Mouse (Mus musculus) lung, postnatal 0 days (tissue): ENCODE measurements around the gene Tpm4. TPM values are rescaled to one million over a fixed set of nuclear protein-coding genes. Genes with fewer than 3 reads are reported as not detected.
"Not testable (repeated sequence)": the region's sequence is repeated elsewhere in the genome, so short reads cannot be mapped to it uniquely, and the experiment has no call there.

Experiments used
- ATAC-seq: fragments of 200-750 bp; cut with Nextera tagmentation; 2 replicates; pipeline ENCODE4 v1.8.0; 2017; ENCODE audit warnings: moderate library complexity
- DNase-seq: peaks from one replicate; pipeline ENCODE4 v3.0.0-alpha.2; 2016; ENCODE audit warnings: low spot score
- H3K27ac ChIP-seq: fragments of 300-500 bp; sonication (generic); 2 replicates; pipeline ENCODE4 v1.5.1; 2014; ENCODE audit warnings: antibody characterized with exemption, mild to moderate bottlenecking, low read length, mixed read lengths
- H3K27me3 ChIP-seq: fragments of 300-500 bp; sonication (generic); replicated peaks from 2 replicates; pipeline ENCODE4 v1.6.1; 2014; ENCODE audit warnings: low read length, mixed read lengths; ENCODE audit not compliant: insufficient read depth
- H3K36me3 ChIP-seq: fragments of 300-500 bp; sonication (generic); 2 replicates; pipeline ENCODE4 v1.6.1; 2014; ENCODE audit warnings: low read length, mixed read lengths; ENCODE audit not compliant: insufficient read depth
- H3K4me1 ChIP-seq: fragments of 300-500 bp; sonication (generic); 2 replicates; pipeline ENCODE4 v1.6.1; 2014; ENCODE audit warnings: antibody characterized with exemption, low read depth, low read length, mixed read lengths; ENCODE audit not compliant: insufficient read depth
- H3K4me2 ChIP-seq: fragments of 300-500 bp; sonication (generic); replicated peaks from 2 replicates; pipeline ENCODE4 v1.6.1; 2014; ENCODE audit warnings: low read depth, mild to moderate bottlenecking, low read length, moderate library complexity, mixed read lengths
- H3K4me3 ChIP-seq: fragments of 300-500 bp; sonication (generic); 2 replicates; pipeline ENCODE4 v1.5.1; 2014; ENCODE audit warnings: low read depth, low read length
- H3K9ac ChIP-seq: fragments of 300-500 bp; sonication (generic); replicated peaks from 2 replicates; pipeline ENCODE4 v1.6.1; 2014; ENCODE audit warnings: low read depth, mild to moderate bottlenecking
- H3K9me3 ChIP-seq: fragments of 300-500 bp; sonication (generic); 2 replicates; pipeline ENCODE4 v1.6.1; 2016; ENCODE audit warnings: low read length, mixed read lengths
- CTCF ChIP-seq: IDR thresholded peaks from 2 replicates; pipeline ENCODE4 v1.5.1; 2016; ENCODE audit warnings: antibody characterized with exemption, mild to moderate bottlenecking
- EP300 ChIP-seq: IDR thresholded peaks from 2 replicates; pipeline ENCODE4 v1.6.1; 2016; ENCODE audit warnings: antibody characterized with exemption, mild to moderate bottlenecking, control low read depth
- WGBS: fragments of 180-500 bp; shearing (Covaris S2); extraction: QIAGEN DNeasy Blood & Tissue Kit; methylation state at CpG from one replicate; pipeline ENCODE4 v1.1.7; 2014; 5-methylcytosine and 5-hydroxymethylcytosine counted together
- polyA plus RNA-seq: library from polyadenylated mRNA; unstranded; fragments of >200 nt; fragmentation: Nextera tagmentation; extraction: Ambion mirVana; gene quantifications from 2 replicates; pipeline ENCODE4 v1.2.1, GENCODE M21; 2015

Gene Tpm4
- polyA plus RNA-seq, 1 experiment from 2014 or later: 585 TPM

DNA sequence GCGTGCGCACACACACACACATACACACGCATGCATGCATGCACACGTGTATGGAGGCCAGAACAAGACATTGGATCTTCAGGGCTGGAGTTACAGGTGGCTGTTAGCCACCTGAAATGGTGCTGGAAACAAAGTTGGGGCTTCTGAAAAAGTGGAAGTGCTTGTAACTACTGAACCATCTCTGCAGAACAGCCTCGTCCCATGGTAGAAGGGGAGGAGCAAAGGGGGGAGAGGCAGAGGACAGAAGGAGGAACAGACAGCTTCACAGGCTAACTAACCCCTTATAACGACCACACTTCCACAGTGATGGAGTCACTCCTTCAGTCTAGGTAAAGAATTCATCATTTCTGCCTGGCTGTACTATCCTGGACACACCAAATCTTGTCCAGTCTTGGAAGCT lies 23.9 kb upstream of the Tpm4 start:
- DNase-seq: no peak
- Histone ChIP-seq H3K4me1 (no peaks in the 10 kb centered on the region), H3K4me3 (no peak overlapping the region), H3K36me3 (no peaks in the 10 kb centered on the region), H3K27me3 (no peaks in the 10 kb centered on the region), H3K9ac (no peak overlapping the region), H3K9me3 (no peaks in the 10 kb centered on the region), H3K4me2 (no peak overlapping the region), H3K27ac (no peak overlapping the region)
- TF ChIP-seq CTCF (no peak), EP300 (no peak)
- 74% methylated on average over 6 of the region's 6 CpGs for WGBS
- ATAC-seq: no peak

DNA sequence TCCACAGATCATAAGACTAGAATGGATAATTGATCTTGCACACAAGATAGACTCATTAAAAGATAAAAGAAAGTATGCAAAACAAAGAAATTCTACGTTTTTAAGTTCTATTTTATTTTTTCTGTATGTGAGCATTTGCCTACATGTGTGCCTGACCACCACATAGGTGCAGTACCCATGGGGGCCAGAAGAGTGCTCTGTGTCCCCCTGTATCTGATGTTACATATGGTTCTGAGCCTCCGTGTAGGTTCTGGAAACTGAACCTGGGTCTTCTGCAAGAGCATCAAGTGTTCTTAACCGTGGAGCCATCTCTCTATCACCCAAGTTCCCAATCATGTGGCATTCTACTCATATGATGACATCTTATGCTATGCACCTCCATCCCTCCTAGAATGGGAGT lies 22.3 kb upstream of the Tpm4 start:
- Histone ChIP-seq H3K4me2 (no peak overlapping the region), H3K9me3 (no peaks in the 10 kb centered on the region), H3K27ac (no peak overlapping the region), H3K36me3 (no peaks in the 10 kb centered on the region), H3K9ac (no peak overlapping the region), H3K4me1 (no peaks in the 10 kb centered on the region), H3K4me3 (no peak overlapping the region), H3K27me3 (no peaks in the 10 kb centered on the region)
- TF ChIP-seq EP300 (no peak), CTCF (peak; percentile 18; the same call in 1 of the 2 replicates)
- DNase-seq (no peak), ATAC-seq (no peak)
- WGBS: 66% methylated on average over 3 of the region's 3 CpGs

DNA sequence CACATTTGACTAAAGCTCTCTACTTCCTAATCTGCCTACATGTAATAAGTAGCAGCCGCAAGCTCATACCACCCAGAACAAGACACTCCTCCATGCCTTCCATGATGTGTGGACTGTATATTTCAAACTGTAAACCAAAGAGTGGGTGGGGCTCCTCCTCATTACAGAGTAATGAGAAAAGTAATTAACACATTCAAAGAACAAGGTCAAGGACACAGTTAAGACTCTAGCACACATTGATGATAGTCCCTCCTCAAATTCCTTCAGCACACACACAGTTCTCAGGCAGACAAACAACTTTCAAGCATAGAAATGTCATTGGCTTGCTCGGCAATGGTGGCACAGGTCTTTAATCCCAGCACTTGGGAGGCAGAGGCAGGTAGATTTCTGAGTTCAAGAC lies 19.6 kb upstream of the Tpm4 start:
- no peak for ATAC-seq
- H3K27ac ChIP-seq: no peak overlapping the region

DNA sequence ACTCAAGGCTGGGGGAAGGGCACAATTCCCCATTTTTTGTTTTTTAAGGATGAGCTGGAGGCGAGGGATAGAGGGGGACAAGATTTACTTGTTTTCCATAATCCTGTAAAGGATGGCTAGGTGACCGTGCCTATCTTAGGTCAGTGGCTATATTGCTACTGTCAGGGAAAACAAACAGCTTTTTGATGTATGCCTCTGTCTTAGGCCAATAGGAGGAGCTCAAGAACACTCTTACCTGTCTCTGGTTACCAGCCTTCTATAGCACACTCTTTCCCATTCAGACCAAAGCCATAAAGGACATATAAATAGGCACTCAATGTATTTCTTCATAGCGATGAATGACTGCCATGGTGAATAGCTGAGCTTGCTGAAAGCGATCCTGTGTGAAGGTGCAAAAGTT lies 16.2 kb upstream of the Tpm4 start:
- ATAC-seq (no peak), DNase-seq (peak; percentile 7)
- Histone ChIP-seq H3K4me3 (no peak overlapping the region), H3K27ac (no peak overlapping the region), H3K9me3 (no peaks in the 10 kb centered on the region), H3K4me1 (no peaks in the 10 kb centered on the region), H3K4me2 (no peak overlapping the region), H3K36me3 (no peaks in the 10 kb centered on the region), H3K27me3 (no peaks in the 10 kb centered on the region), H3K9ac (no peak overlapping the region)
- WGBS: 41% methylated on average over 4 of the region's 4 CpGs
- TF ChIP-seq EP300: no peak
- peak; percentile 32 for TF ChIP-seq CTCF

More for the DNA sequence above, 19.6 kb upstream of the Tpm4 start:
- no peak overlapping the region for H3K4me2 ChIP-seq
- no peak for DNase-seq
- no peaks in the 10 kb centered on the region for H3K27me3 ChIP-seq
- no peaks in the 10 kb centered on the region for H3K36me3 ChIP-seq
- H3K4me3 ChIP-seq: no peak overlapping the region
- H3K9me3 ChIP-seq: no peaks in the 10 kb centered on the region
- WGBS: 84% methylated on average over 2 of the region's 2 CpGs
- TF ChIP-seq EP300 (no peak), CTCF (no peak)
- H3K4me1 ChIP-seq: no peaks in the 10 kb centered on the region
- H3K9ac ChIP-seq: no peak overlapping the region

DNA sequence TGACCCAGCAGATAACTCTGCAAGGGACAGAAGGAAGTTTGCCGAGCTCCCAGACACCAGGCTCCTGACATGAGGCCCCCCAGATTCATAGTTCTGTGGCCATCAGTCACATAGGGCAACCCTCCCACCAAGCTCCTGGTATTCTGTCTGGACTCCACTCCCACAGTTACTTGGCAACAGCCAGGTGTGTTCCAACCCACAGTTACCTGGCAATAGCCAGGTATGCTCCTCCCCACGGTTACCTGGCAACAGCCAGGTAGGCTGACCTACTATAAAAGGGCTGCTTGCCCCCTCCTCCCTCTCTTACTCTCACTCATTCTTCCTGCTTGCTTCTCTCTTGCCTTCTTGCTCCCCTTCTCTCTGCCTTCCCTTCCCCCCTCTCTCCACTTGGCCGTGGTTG lies 13.3 kb upstream of the Tpm4 start:
- not testable (repeated sequence) for H3K27me3 ChIP-seq, H3K27ac ChIP-seq, H3K9me3 ChIP-seq, ATAC-seq, H3K4me1 ChIP-seq, H3K36me3 ChIP-seq, H3K4me2 ChIP-seq, H3K4me3 ChIP-seq, H3K9ac ChIP-seq
- 46% methylated on average over 3 of the region's 3 CpGs for WGBS
- peak; percentile 18 for DNase-seq

DNA sequence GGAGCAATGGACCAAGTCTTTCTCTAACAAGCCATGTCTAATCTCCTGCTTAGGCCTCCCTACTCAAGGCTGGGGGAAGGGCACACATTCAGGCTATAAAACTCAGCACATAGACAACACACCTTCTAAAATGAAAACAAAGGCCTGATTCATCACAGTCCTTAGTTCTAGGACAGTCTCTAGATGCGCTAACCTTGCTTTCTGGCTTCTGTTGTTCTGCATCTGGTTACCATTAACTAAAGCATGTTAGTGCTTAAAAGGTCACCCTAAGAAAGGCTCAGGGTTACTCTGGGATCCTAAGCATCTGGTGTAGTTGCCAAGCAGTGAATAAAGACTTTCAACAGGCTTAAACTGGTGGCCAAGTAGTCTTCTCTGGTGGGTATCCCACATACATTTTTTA lies 12.8 kb upstream of the Tpm4 start:
- no peak overlapping the region for H3K27ac ChIP-seq
- TF ChIP-seq EP300 (no peak), CTCF (no peak)

DNA sequence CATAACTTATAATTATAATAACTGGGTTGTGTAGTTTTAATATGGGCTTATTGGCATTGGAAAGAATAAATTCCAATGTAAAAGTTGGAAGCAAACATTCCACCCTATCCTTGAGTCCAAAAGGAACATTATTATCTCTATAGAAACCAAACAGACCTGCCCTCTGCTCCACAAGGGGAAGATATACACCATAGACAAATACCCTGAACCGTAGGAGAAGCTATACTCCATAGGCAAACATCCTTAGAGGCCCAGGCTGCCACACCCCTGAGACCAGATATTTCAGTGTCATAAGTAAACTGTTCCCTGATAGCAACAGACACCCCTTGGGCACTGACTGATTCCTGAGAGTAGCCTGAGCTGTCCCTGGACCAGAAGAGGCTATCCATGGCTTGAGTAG lies 6.9 kb upstream of the Tpm4 start:
- no peaks in the 10 kb centered on the region for H3K27me3 ChIP-seq
- 45% methylated on average over 1 of the region's 1 CpGs for WGBS
- DNase-seq: no peak
- H3K9ac ChIP-seq: no peak overlapping the region
- no peak overlapping the region for H3K27ac ChIP-seq
- no peaks in the 10 kb centered on the region for H3K36me3 ChIP-seq
- no peak overlapping the region for H3K4me2 ChIP-seq
- H3K9me3 ChIP-seq: no peaks in the 10 kb centered on the region
- H3K4me1 ChIP-seq: no peaks in the 10 kb centered on the region; the same call in 1 of the 2 replicates
- ATAC-seq: no peak
- no peak overlapping the region for H3K4me3 ChIP-seq
- TF ChIP-seq CTCF (no peak), EP300 (no peak)

More for the DNA sequence above, 12.8 kb upstream of the Tpm4 start:
- Histone ChIP-seq H3K4me1 (no peaks in the 10 kb centered on the region), H3K4me2 (no peak overlapping the region), H3K4me3 (no peak overlapping the region), H3K9ac (no peak overlapping the region), H3K36me3 (no peaks in the 10 kb centered on the region), H3K9me3 (no peaks in the 10 kb centered on the region), H3K27me3 (no peaks in the 10 kb centered on the region)
- ATAC-seq (no peak), DNase-seq (no peak)
- WGBS: 82% methylated on average over 1 of the region's 1 CpGs
